Mouse (Mus musculus): ENCODE measurements around the gene Nxnl2. TPM values are rescaled to one million over a fixed set of nuclear protein-coding genes. Genes with fewer than 3 reads are reported as not detected.
A peak's percentile ranks its signal among the peaks of the same experiment; 100 is the strongest.

Nxnl2 gene
- polyA plus RNA-seq (2016; fragmentation: Nextera tagmentation; extraction: Ambion mirVana): 0.30 and 0.73 TPM in 2 replicates

- Histone ChIP-seq H3K4me3 (peak within 1 kb of the TSS; percentile 61), H3K9me3 (no peaks in the 10 kb centered on the region)
- under 1% methylated on average over 64 of the region's 64 CpGs for WGBS
These were observed at the start of gene Nxnl2 for GRCm38 (mm10) chr13:51170691-51171680. Gene Nxnl2, plus strand, starts transcription at chr13:51171022.

GRCm38 (mm10) chr13:51121966-51122365 lies 48.9 kb upstream of the Nxnl2 start:
- 31% methylated on average over 1 of the region's 1 CpGs for WGBS
- H3K27me3 ChIP-seq (ENCODE audit: insufficient read depth, poor library complexity, severe bottlenecking): no peaks in the 10 kb centered on the region
- peaks cover 54% of the 10 kb centered on the region for H3K4me1 ChIP-seq (replicated peaks)
- H3K27ac ChIP-seq: no peak overlapping the region
- no peak for DNase-seq (ENCODE audit: low spot score)
- peaks cover 44% of the 10 kb centered on the region for H3K36me3 ChIP-seq
- no peaks in the 10 kb centered on the region for H3K9me3 ChIP-seq
- no peak overlapping the region for H3K4me3 ChIP-seq

More at GRCm38 (mm10) chr13:51170691-51171680, at the start of gene Nxnl2:
- H3K27ac ChIP-seq: peak within 1 kb of the TSS; percentile 67
- peaks cover 18% of the 10 kb centered on the region for H3K4me1 ChIP-seq (replicated peaks)
- no peaks in the 10 kb centered on the region for H3K36me3 ChIP-seq
- DNase-seq (ENCODE audit: low spot score): peak; percentile 52
- peaks cover 42% of the 10 kb centered on the region for H3K27me3 ChIP-seq (ENCODE audit: insufficient read depth, poor library complexity, severe bottlenecking)

- Histone ChIP-seq H3K4me1 (replicated peaks) (peaks cover 54% of the 10 kb centered on the region), H3K9me3 (no peaks in the 10 kb centered on the region), H3K4me3 (no peak overlapping the region), H3K27ac (no peak overlapping the region), H3K36me3 (peaks cover 50% of the 10 kb centered on the region), H3K27me3 (ENCODE audit: insufficient read depth, poor library complexity, severe bottlenecking) (no peaks in the 10 kb centered on the region)
- 77% methylated on average over 8 of the region's 8 CpGs for WGBS
- DNase-seq (ENCODE audit: low spot score): no peak
These were observed 48.1 kb upstream of the Nxnl2 start for GRCm38 (mm10) chr13:51122771-51123170.

GRCm38 (mm10) chr13:51125357-51125756 lies 45.5 kb upstream of the Nxnl2 start:
- 82% methylated on average over 8 of the region's 8 CpGs for WGBS
- peaks cover 28% of the 10 kb centered on the region for H3K4me1 ChIP-seq (replicated peaks)
- no peaks in the 10 kb centered on the region for H3K27me3 ChIP-seq (ENCODE audit: insufficient read depth, poor library complexity, severe bottlenecking)
- H3K27ac ChIP-seq: no peak overlapping the region
- no peak for DNase-seq (ENCODE audit: low spot score)
- no peaks in the 10 kb centered on the region for H3K9me3 ChIP-seq
- H3K4me3 ChIP-seq: no peak overlapping the region
- H3K36me3 ChIP-seq: peaks cover 76% of the 10 kb centered on the region

GRCm38 (mm10) chr13:51127906-51128305 lies 42.9 kb upstream of the Nxnl2 start:
- no peak overlapping the region for H3K4me3 ChIP-seq
- DNase-seq (ENCODE audit: low spot score): no peak
- H3K36me3 ChIP-seq: peaks cover 95% of the 10 kb centered on the region
- H3K27me3 ChIP-seq (ENCODE audit: insufficient read depth, poor library complexity, severe bottlenecking): no peaks in the 10 kb centered on the region
- WGBS: 89% methylated on average over 2 of the region's 2 CpGs
- H3K9me3 ChIP-seq: no peaks in the 10 kb centered on the region
- H3K27ac ChIP-seq: no peak overlapping the region
- peaks cover 3% of the 10 kb centered on the region; the same call in 1 of the 2 replicates for H3K4me1 ChIP-seq (replicated peaks)

GRCm38 (mm10) chr13:51128417-51128816 lies 42.4 kb upstream of the Nxnl2 start:
- Histone ChIP-seq H3K27me3 (ENCODE audit: insufficient read depth, poor library complexity, severe bottlenecking) (no peaks in the 10 kb centered on the region), H3K27ac (no peak overlapping the region), H3K4me1 (replicated peaks) (no peaks in the 10 kb centered on the region), H3K4me3 (no peak overlapping the region), H3K36me3 (peaks cover 96% of the 10 kb centered on the region), H3K9me3 (no peaks in the 10 kb centered on the region)
- 92% methylated on average over 7 of the region's 7 CpGs for WGBS
- DNase-seq (ENCODE audit: low spot score): no peak

- Histone ChIP-seq H3K4me1 (replicated peaks) (no peaks in the 10 kb centered on the region), H3K27me3 (ENCODE audit: insufficient read depth, poor library complexity, severe bottlenecking) (no peaks in the 10 kb centered on the region), H3K27ac (no peak overlapping the region), H3K9me3 (no peaks in the 10 kb centered on the region), H3K4me3 (no peak overlapping the region), H3K36me3 (peaks cover 93% of the 10 kb centered on the region)
- no peak for DNase-seq (ENCODE audit: low spot score)
- 91% methylated on average over 10 of the region's 10 CpGs for WGBS
These were observed 39.6 kb upstream of the Nxnl2 start for GRCm38 (mm10) chr13:51131179-51131578.

- WGBS: 87% methylated on average over 4 of the region's 4 CpGs
- Histone ChIP-seq H3K4me1 (replicated peaks) (peaks cover 13% of the 10 kb centered on the region), H3K27ac (no peak overlapping the region), H3K4me3 (no peak overlapping the region), H3K36me3 (peaks cover 77% of the 10 kb centered on the region), H3K9me3 (no peaks in the 10 kb centered on the region), H3K27me3 (ENCODE audit: insufficient read depth, poor library complexity, severe bottlenecking) (no peaks in the 10 kb centered on the region)
- no peak for DNase-seq (ENCODE audit: low spot score)
These were observed 34.5 kb upstream of the Nxnl2 start for GRCm38 (mm10) chr13:51136315-51136714.

- WGBS: 88% methylated on average over 2 of the region's 2 CpGs
- Histone ChIP-seq H3K4me1 (replicated peaks) (peaks cover 13% of the 10 kb centered on the region), H3K36me3 (peaks cover 74% of the 10 kb centered on the region), H3K9me3 (no peaks in the 10 kb centered on the region), H3K27me3 (ENCODE audit: insufficient read depth, poor library complexity, severe bottlenecking) (no peaks in the 10 kb centered on the region), H3K27ac (no peak overlapping the region), H3K4me3 (no peak overlapping the region)
- no peak for DNase-seq (ENCODE audit: low spot score)
These were observed 33.7 kb upstream of the Nxnl2 start for GRCm38 (mm10) chr13:51136996-51137701.

GRCm38 (mm10) chr13:51137702-51138031 lies 33.2 kb upstream of the Nxnl2 start:
- Histone ChIP-seq H3K27me3 (ENCODE audit: insufficient read depth, poor library complexity, severe bottlenecking) (no peaks in the 10 kb centered on the region), H3K4me1 (replicated peaks) (peaks cover 13% of the 10 kb centered on the region), H3K4me3 (no peak overlapping the region), H3K36me3 (peaks cover 73% of the 10 kb centered on the region), H3K27ac (no peak overlapping the region), H3K9me3 (no peaks in the 10 kb centered on the region)
- no peak for DNase-seq (ENCODE audit: low spot score)

GRCm38 (mm10) chr13:51147106-51147505 lies 23.7 kb upstream of the Nxnl2 start:
- no peaks in the 10 kb centered on the region for H3K9me3 ChIP-seq
- no peak for DNase-seq (ENCODE audit: low spot score)
- no peaks in the 10 kb centered on the region for H3K27me3 ChIP-seq (ENCODE audit: insufficient read depth, poor library complexity, severe bottlenecking)
- peaks cover 86% of the 10 kb centered on the region for H3K36me3 ChIP-seq
- no peak overlapping the region for H3K27ac ChIP-seq
- 72% methylated on average over 1 of the region's 1 CpGs for WGBS
- H3K4me1 ChIP-seq (replicated peaks): no peaks in the 10 kb centered on the region
- H3K4me3 ChIP-seq: no peak overlapping the region

GRCm38 (mm10) chr13:51152966-51153669 lies 17.7 kb upstream of the Nxnl2 start:
- peaks cover 81% of the 10 kb centered on the region for H3K36me3 ChIP-seq
- H3K9me3 ChIP-seq: no peaks in the 10 kb centered on the region
- no peak overlapping the region for H3K4me3 ChIP-seq
- 93% methylated on average over 4 of the region's 4 CpGs for WGBS
- no peak for DNase-seq (ENCODE audit: low spot score)
- no peak overlapping the region for H3K27ac ChIP-seq
- H3K4me1 ChIP-seq (replicated peaks): no peaks in the 10 kb centered on the region
- no peaks in the 10 kb centered on the region for H3K27me3 ChIP-seq (ENCODE audit: insufficient read depth, poor library complexity, severe bottlenecking)

Data from hindbrain, embryonic 10.5 days (tissue).